Mouse (Mus musculus): ENCODE measurements around the gene Anp32e. TPM values are rescaled to one million over a fixed set of nuclear protein-coding genes. Genes with fewer than 3 reads are reported as not detected.

The Anp32e gene
- polyA plus RNA-seq, 1 experiment, result 13.1 TPM

Other genes with a start within 250 kb of the Anp32e start
- 12.5 and 15.3 TPM in 2 replicates for gene Adamtsl4, start 241.3 kb upstream of the Anp32e start, polyA plus RNA-seq (2012; rRNA removed)
- gene Ecm1, start 189.7 kb upstream of the Anp32e start, polyA plus RNA-seq (2012; rRNA removed), result 504 and 611 TPM in 2 replicates
- gene Tars2, start 169.0 kb upstream of the Anp32e start, polyA plus RNA-seq (2012; rRNA removed), result 25.2 and 31.4 TPM in 2 replicates
- gene Rprd2, start 110.4 kb upstream of the Anp32e start, polyA plus RNA-seq (2012; rRNA removed), result 11.1 and 16.2 TPM in 2 replicates
- gene Prpf3, start 73.4 kb upstream of the Anp32e start, polyA plus RNA-seq (2012; rRNA removed), result 9.9 and 11.6 TPM in 2 replicates
- 87.1 and 129 TPM in 2 replicates for gene Mrps21, start 57.7 kb upstream of the Anp32e start, polyA plus RNA-seq (2012; rRNA removed)
- gene Ciart, start 47.0 kb upstream of the Anp32e start, polyA plus RNA-seq (2012; rRNA removed), result 8.7 and 9.0 TPM in 2 replicates
- 9.5 and 14.8 TPM in 2 replicates for gene BC028528, start 37.2 kb upstream of the Anp32e start, polyA plus RNA-seq (2012; rRNA removed)
- 125 and 127 TPM in 2 replicates for gene Aph1a, start 35.3 kb upstream of the Anp32e start, polyA plus RNA-seq (2012; rRNA removed)
- gene Car14, start 24.6 kb upstream of the Anp32e start, polyA plus RNA-seq (2012; rRNA removed), result 12.9 and 14.1 TPM in 2 replicates
- gene Plekho1, start 66.8 kb downstream of the Anp32e start, polyA plus RNA-seq (2012; rRNA removed), result 36.6 and 46.3 TPM in 2 replicates
- gene Vps45, start 129.2 kb downstream of the Anp32e start, polyA plus RNA-seq (2012; rRNA removed), result 11.7 and 12.2 TPM in 2 replicates
- gene Otud7b, start 175.3 kb downstream of the Anp32e start, polyA plus RNA-seq (2012; rRNA removed), result 9.8 and 14.9 TPM in 2 replicates
- gene Mtmr11, start 232.8 kb downstream of the Anp32e start, polyA plus RNA-seq (2012; rRNA removed), result 14.2 and 14.8 TPM in 2 replicates
- 51.4 and 62.1 TPM in 2 replicates for gene Sf3b4, start 243.1 kb downstream of the Anp32e start, polyA plus RNA-seq (2012; rRNA removed)

Measured in gonadal fat pad, adult 2 months (tissue).